Mouse (Mus musculus) heart, embryonic 11.5 days (tissue): Measurements from ENCODE around the gene Katnbl1. TPM values are rescaled to one million over a fixed set of nuclear protein-coding genes. Genes with fewer than 3 reads are reported as not detected.
A peak's percentile ranks its signal among the peaks of the same experiment; 100 is the strongest.
"Not testable (repeated sequence)": the region's sequence is repeated elsewhere in the genome, so short reads cannot be mapped to it uniquely, and the experiment has no call there.

ENCODE experiments used
- ATAC-seq: fragments of 200-750 bp; cut with Nextera tagmentation; replicated peaks from 2 replicates; pipeline ENCODE4 v1.8.0; 2017; ENCODE audit warnings: moderate library complexity; ENCODE audit not compliant: insufficient number of reproducible peaks, low FRiP score, low TSS enrichment
- H3K27ac ChIP-seq: fragments of 300-500 bp; sonication (generic); 2 replicates; pipeline ENCODE4 v1.5.1; 2014; ENCODE audit warnings: mild to moderate bottlenecking, low read depth, low read length
- H3K27me3 ChIP-seq: fragments of 300-500 bp; sonication (generic); 2 replicates; pipeline ENCODE4 v1.6.1; 2014; ENCODE audit warnings: mild to moderate bottlenecking, low read length, mixed read lengths; ENCODE audit not compliant: control insufficient read depth, insufficient read depth
- H3K36me3 ChIP-seq: fragments of 300-500 bp; sonication (generic); 2 replicates; pipeline ENCODE4 v1.6.1; 2014; ENCODE audit warnings: mild to moderate bottlenecking, low read length, moderate library complexity, mixed read lengths; ENCODE audit not compliant: control insufficient read depth, insufficient read depth
- H3K4me1 ChIP-seq: fragments of 300-500 bp; sonication (generic); 2 replicates; pipeline ENCODE4 v1.6.1; 2014; ENCODE audit warnings: low read length; ENCODE audit not compliant: control insufficient read depth, insufficient read depth
- H3K4me2 ChIP-seq: fragments of 300-500 bp; sonication (generic); 2 replicates; pipeline ENCODE4 v1.6.1; 2014; ENCODE audit warnings: mild to moderate bottlenecking, moderate library complexity
- H3K4me3 ChIP-seq: fragments of 300-500 bp; sonication (generic); 2 replicates; pipeline ENCODE4 v1.5.1; 2014; ENCODE audit warnings: low read depth, low read length
- H3K9ac ChIP-seq: fragments of 300-500 bp; sonication (generic); 2 replicates; pipeline ENCODE4 v1.6.1; 2014; ENCODE audit warnings: mild to moderate bottlenecking, low read depth, low read length, moderate library complexity
- H3K9me3 ChIP-seq: fragments of 300-500 bp; sonication (generic); replicated peaks from 2 replicates; pipeline ENCODE4 v1.6.1; 2016; ENCODE audit warnings: low read length; ENCODE audit not compliant: control insufficient read depth
- WGBS: fragments of 180-500 bp; shearing (Covaris S2); extraction: QIAGEN DNeasy Blood & Tissue Kit; methylation state at CpG from one replicate; pipeline ENCODE4 v1.1.7; 2014; ENCODE audit not compliant: insufficient replicate concordance; 5-methylcytosine and 5-hydroxymethylcytosine counted together
- polyA plus RNA-seq: library from polyadenylated mRNA; unstranded; fragments of >200 nt; fragmentation: Nextera tagmentation; extraction: Ambion mirVana; gene quantifications from 2 replicates; pipeline ENCODE4 v1.2.1, GENCODE M21; 2014

The Katnbl1 gene
- polyA plus RNA-seq, 1 experiment from 2014 or later: 30.8 TPM

DNA sequence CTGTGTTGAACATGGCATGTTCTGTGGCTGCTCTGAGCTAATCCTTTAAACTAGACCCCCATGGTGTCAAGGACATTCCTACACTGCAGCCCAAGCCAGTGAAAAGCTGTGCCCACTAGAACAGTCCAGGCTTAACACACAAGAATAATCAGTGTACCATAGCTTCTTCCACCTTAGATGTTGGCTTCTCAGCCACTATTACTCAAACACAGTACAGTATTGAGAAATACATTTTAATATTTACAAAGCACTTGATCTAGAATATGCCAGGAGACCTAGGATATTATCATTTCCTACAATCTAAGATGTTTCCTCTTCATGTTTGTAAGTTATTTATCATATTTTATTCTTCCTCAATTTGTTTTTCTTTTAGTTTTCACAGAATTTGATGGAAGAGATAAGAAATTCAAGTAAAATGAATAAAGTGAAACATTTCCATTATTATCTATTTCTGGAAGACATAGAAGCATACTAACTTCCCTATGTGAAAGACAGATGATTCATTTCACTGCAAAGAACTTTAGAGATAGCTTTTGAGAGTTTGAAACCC is 69.6 kb downstream of the Katnbl1 start:
- H3K4me2 ChIP-seq: no peak overlapping the region
- no peaks in the 10 kb centered on the region for H3K4me1 ChIP-seq
- H3K9me3 ChIP-seq: no peaks in the 10 kb centered on the region
- H3K27ac ChIP-seq: no peak overlapping the region
- H3K27me3 ChIP-seq: no peaks in the 10 kb centered on the region
- H3K36me3 ChIP-seq: no peaks in the 10 kb centered on the region
- no peak overlapping the region for H3K4me3 ChIP-seq
- H3K9ac ChIP-seq: no peak overlapping the region
- ATAC-seq: no peak

DNA sequence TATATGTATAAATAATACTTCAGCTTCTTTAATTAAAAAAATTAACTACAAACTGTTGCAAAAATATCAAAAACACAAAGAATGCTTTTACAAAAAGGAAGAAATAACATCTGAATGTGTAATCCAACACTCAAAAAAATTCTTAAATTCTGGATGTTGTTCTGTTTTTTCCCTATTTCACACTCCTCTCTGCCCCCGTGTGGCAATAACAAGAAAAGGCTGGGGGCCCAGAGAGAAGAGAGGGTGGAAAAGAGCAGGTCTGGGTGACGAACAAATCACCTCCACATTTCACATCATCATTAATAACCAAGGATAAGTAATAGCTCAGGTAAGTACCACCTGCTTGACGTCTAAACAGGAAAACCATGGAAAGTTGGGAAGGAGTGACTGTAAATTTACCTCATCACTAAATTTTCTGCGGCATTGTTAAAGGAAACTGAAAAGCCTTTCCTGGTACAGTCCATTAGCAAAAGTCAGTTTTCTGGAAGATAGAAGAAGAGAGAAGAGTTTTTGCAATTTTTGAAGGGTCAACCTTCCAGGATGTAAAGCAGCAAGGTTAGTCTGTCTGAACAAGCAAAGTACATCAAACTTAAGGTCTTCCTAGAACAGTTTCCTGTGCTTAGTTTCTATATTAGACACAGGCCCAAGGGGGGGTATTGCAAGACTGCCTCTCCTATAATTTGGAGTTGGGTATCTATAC is 70.7 kb downstream of the Katnbl1 start:
- no peaks in the 10 kb centered on the region for H3K36me3 ChIP-seq
- H3K9me3 ChIP-seq: no peaks in the 10 kb centered on the region
- no peak overlapping the region for H3K4me2 ChIP-seq
- ATAC-seq: no peak
- no peak overlapping the region for H3K9ac ChIP-seq
- H3K4me1 ChIP-seq: no peaks in the 10 kb centered on the region
- H3K4me3 ChIP-seq: no peak overlapping the region
- 32% methylated on average over 4 of the region's 4 CpGs for WGBS
- H3K27me3 ChIP-seq: no peaks in the 10 kb centered on the region
- H3K27ac ChIP-seq: no peak overlapping the region

DNA sequence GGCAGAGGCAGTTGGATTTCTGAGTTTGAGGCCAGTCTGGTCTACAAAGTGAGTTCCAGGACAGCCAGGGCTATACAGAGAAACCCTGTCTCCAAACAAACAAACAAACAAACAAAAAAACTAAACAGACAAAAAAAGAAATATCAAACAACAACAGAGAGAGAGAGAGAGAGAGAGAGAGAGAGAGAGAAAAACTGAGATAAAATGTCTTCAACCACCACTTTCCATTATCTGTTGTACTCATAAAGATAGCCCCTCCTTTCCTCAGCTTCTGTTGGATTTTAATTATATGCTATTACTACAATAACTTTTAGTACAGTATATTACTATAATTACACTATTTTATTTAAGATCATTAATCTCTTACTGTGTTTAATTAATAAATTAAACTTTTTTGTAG is 73.5 kb downstream of the Katnbl1 start:
- H3K9ac ChIP-seq, H3K27me3 ChIP-seq, H3K9me3 ChIP-seq, H3K4me2 ChIP-seq, H3K36me3 ChIP-seq, H3K4me1 ChIP-seq, H3K4me3 ChIP-seq, ATAC-seq, H3K27ac ChIP-seq: not testable (repeated sequence)

DNA sequence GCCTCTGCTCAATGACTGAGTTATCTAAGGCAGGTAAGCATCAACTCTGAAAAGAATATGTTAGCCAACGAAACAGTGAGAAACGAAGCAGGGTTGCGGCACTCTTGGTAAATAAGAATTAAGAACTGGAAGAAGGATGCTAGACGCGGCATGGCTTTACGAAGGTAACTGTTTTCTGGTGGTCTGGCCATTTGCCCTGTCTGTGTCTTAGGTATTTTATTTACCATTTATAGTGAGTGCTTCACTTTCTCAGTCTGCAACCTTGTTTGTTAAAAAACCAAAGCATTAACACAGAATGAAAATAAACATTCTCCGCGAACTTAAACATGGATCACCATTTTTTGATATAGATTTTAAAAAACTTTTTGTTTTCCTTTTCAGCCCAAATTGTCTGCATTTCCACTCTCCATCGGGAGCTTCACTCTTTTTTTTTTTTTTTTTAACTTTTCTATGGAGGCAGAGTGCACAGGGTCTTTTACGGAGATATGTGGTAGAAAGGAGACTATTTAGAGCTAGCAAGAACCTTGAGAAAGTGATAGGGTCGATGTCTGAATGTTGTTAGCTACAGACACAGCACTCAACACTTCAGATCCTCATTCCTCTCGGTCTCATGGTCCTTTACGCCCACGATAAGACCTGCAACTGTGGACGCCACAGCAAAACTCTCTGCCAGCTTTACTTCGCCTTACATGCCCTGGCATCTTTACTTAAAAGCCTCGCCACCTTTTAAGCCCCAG is 75.3 kb downstream of the Katnbl1 start:
- H3K4me1 ChIP-seq: no peaks in the 10 kb centered on the region

DNA sequence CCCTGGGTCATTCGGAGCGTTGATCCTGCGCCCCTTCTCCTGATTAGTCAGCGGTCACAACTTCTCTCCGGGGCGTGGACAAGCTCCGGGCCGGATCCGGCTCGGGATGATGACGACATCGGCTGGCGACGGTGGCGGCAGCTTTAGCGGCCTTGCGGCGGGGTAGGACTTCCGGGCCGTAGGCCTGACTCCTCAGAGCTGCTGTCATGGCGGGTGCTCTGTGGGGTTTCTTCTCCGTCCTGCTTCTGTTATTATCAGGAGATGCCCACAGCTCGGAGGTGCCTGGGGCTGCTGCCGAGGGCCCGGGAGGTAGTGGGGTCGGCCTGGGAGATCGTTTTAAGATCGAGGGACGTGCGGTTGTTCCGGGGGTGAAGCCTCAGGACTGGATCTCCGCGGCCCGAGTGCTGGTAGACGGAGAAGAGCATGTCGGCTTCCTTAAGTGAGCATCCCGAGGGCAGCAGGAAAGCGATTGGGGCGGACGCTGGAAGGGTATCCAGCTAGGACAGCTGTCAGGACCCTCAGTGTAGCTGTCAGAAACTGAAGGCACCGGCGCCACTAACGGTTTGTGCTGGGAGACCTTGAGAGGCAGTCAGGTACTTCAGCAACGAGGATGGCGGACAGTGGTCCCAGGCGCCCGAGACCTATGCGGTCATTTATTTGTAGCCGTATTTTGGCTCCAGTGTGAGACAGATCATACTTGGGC is 76.0 kb downstream of the Katnbl1 start, which contains the start of gene Emc7:
Gene Emc7, plus strand, starts transcription at position 136 of the 703 bp plus-strand sequence.
- ATAC-seq: peak; percentile 96
- under 1% methylated on average over 49 of the region's 49 CpGs for WGBS
- Histone ChIP-seq H3K4me1 (no peaks in the 10 kb centered on the region), H3K36me3 (0 out of 2 replicates have a peak, but pooled peaks cover 1% of the 10 kb centered on the region), H3K9me3 (no peaks in the 10 kb centered on the region), H3K27me3 (no peaks in the 10 kb centered on the region), H3K9ac (peak within 1 kb of the TSS; percentile 96), H3K4me2 (peak within 1 kb of the TSS; percentile 89), H3K4me3 (peak within 1 kb of the TSS; percentile 97), H3K27ac (peak within 1 kb of the TSS; percentile 85)

More for the DNA sequence above, 75.3 kb downstream of the Katnbl1 start:
- Histone ChIP-seq H3K9ac (peak overlapping the region; percentile 96), H3K27me3 (no peaks in the 10 kb centered on the region), H3K9me3 (no peaks in the 10 kb centered on the region), H3K4me2 (peak overlapping the region; percentile 89), H3K36me3 (no peaks in the 10 kb centered on the region), H3K27ac (peak overlapping the region; percentile 85), H3K4me3 (peak overlapping the region; percentile 97)
- 26% methylated on average over 17 of the region's 17 CpGs for WGBS
- no peak for ATAC-seq

DNA sequence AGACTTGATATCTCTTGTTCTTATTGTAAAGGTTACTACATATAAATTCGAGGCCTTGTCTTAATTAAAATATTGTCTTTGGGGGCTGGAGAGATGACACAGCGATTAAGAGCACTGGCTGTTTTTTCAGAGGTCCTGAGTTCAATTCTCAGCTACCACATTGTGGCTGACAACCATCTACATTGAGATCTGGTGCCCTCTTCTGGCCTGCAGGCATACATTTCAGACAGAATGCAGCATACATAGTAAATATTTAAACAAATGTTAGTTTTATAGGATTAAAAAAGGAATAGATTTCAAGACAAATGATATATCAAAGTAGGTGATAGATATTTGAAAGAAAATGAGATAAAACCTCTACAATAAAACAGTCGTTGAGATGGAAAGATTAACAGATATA is 81.5 kb downstream of the Katnbl1 start:
- Histone ChIP-seq H3K27ac (no peak overlapping the region), H3K4me3 (no peak overlapping the region), H3K9ac (no peak overlapping the region), H3K36me3 (peaks cover 13% of the 10 kb centered on the region), H3K4me1 (no peaks in the 10 kb centered on the region), H3K9me3 (no peaks in the 10 kb centered on the region), H3K4me2 (no peak overlapping the region), H3K27me3 (no peaks in the 10 kb centered on the region)
- no peak for ATAC-seq
- 82% methylated on average over 3 of the region's 3 CpGs for WGBS

Other genes starting within 250 kb of the Katnbl1 start
- gene Olfr1316, start 244.2 kb upstream of the Katnbl1 start, polyA plus RNA-seq: not detected in 2 replicates
- gene Olfr1317, start 238.9 kb upstream of the Katnbl1 start, polyA plus RNA-seq: not detected in 2 replicates
- gene Olfr1318, start 225.0 kb upstream of the Katnbl1 start, polyA plus RNA-seq: not detected in 2 replicates
- gene Lpcat4, start 139.7 kb upstream of the Katnbl1 start, polyA plus RNA-seq: 15.4 and 17.2 TPM in 2 replicates
- 0.04 TPM in 1 of 2 replicates, not detected in the other for gene Nutm1, start 119.9 kb upstream of the Katnbl1 start, polyA plus RNA-seq
- 157 and 168 TPM in 2 replicates for gene Nop10, start 117.3 kb upstream of the Katnbl1 start, polyA plus RNA-seq
- gene Slc12a6, start 113.4 kb upstream of the Katnbl1 start, polyA plus RNA-seq: 12.8 and 15.0 TPM in 2 replicates
- 0.06 TPM in 1 of 2 replicates, not detected in the other for gene Gm21985, start 112.9 kb upstream of the Katnbl1 start, polyA plus RNA-seq
- 92.1 and 101 TPM in 2 replicates for gene Emc4, start 11.2 kb upstream of the Katnbl1 start, polyA plus RNA-seq
- 15.9 and 17.8 TPM in 2 replicates for gene Emc7, start 75.8 kb downstream of the Katnbl1 start, polyA plus RNA-seq
- not detected in 2 replicates for gene Chrm5, start 101.6 kb downstream of the Katnbl1 start, polyA plus RNA-seq
- gene Aven, start 113.8 kb downstream of the Katnbl1 start, polyA plus RNA-seq: 7.6 and 8.0 TPM in 2 replicates